ENCODE assay signal across 8 mouse cellular contexts in genomic region chr15:102624291-102624969, GRCm38 (mm10). TPM values are rescaled to one million over a fixed set of nuclear protein-coding genes. Genes with fewer than 3 reads are reported as not detected.
DNase-seq lines count a peak whose midpoint lies in the region; ATAC-seq and TF ChIP-seq lines count a peak whose summit lies in the region.

No protein-coding gene starts in this region.

- peaks cover 4% of the 10 kb centered on the region for H3K36me3 ChIP-seq in kidney, embryonic 15.5 days
- H3K36me3 ChIP-seq in ES-Bruce4 (ENCODE audit: control insufficient read depth, insufficient read depth, low read length, poor library complexity, severe bottlenecking) (no peaks in the 10 kb centered on the region), macrophage (ENCODE audit: inconsistent target) (no peaks in the 10 kb centered on the region)
- no peaks in the 10 kb centered on the region for H3K36me3 ChIP-seq in intestine, postnatal 0 days (ENCODE audit: control insufficient read depth, insufficient read depth)
- no peaks in the 10 kb centered on the region for H3K36me3 ChIP-seq in stomach, embryonic 16.5 days (ENCODE audit: control insufficient read depth, insufficient read depth, low read length)

- H3K9me3 ChIP-seq in kidney, embryonic 15.5 days (replicated peaks): no peaks in the 10 kb centered on the region
- no peaks in the 10 kb centered on the region for H3K9me3 ChIP-seq in ES-Bruce4 (replicated peaks; ENCODE audit: control insufficient read depth, insufficient read depth, low read length, poor library complexity, severe bottlenecking)
- no peaks in the 10 kb centered on the region for H3K9me3 ChIP-seq in intestine, postnatal 0 days (ENCODE audit: control insufficient read depth)
- H3K9me3 ChIP-seq in stomach, embryonic 16.5 days (replicated peaks; ENCODE audit: control insufficient read depth, low read length): no peaks in the 10 kb centered on the region

- no peak for DNase-seq in kidney, adult 8-10 months
- peak; percentile 22 to 32 for DNase-seq in cerebellum, postnatal 36 days
- peak; percentile 16 for DNase-seq in gastrocnemius, postnatal 14 days

- WGBS in kidney, embryonic 15.5 days: 2% methylated on average over 17 of the region's 17 CpGs
- WGBS in intestine, postnatal 0 days: 3% methylated on average over 17 of the region's 17 CpGs
- whole genome bisulfite sequencing in macrophage (ENCODE audit: missing documents): 1% methylated on average over 17 of the region's 17 CpGs
- 2% methylated on average over 17 of the region's 17 CpGs for WGBS in stomach, embryonic 16.5 days

- peak overlapping the region; percentile 69 for H3K9ac ChIP-seq in kidney, embryonic 15.5 days
- H3K9ac ChIP-seq in ES-Bruce4 (ENCODE audit: low read depth, poor library complexity, severe bottlenecking): peak overlapping the region; percentile 82
- peak overlapping the region; percentile 57 for H3K9ac ChIP-seq in intestine, postnatal 0 days (ENCODE audit: low read depth, low read length)
- peak overlapping the region; percentile 97 for H3K9ac ChIP-seq in stomach, embryonic 16.5 days (ENCODE audit: low read length)

- H3K79me2 ChIP-seq in macrophage (ENCODE audit: inconsistent target): peaks cover 55% of the 10 kb centered on the region

- H3K27ac ChIP-seq in kidney, embryonic 15.5 days: peak overlapping the region; percentile 100
- H3K27ac ChIP-seq in ES-Bruce4 (ENCODE audit: insufficient read depth, low read length) (no peak overlapping the region), macrophage (peak overlapping the region; percentile 86)
- peak overlapping the region; percentile 95 for H3K27ac ChIP-seq in intestine, postnatal 0 days (ENCODE audit: low read depth, low read length)
- H3K27ac ChIP-seq in stomach, embryonic 16.5 days (ENCODE audit: low read length): peak overlapping the region; percentile 100

- H3K27me3 ChIP-seq in kidney, embryonic 15.5 days: no peaks in the 10 kb centered on the region
- H3K27me3 ChIP-seq in ES-Bruce4 (ENCODE audit: control insufficient read depth, insufficient read depth, low read length, poor library complexity, severe bottlenecking): no peaks in the 10 kb centered on the region
- no peaks in the 10 kb centered on the region for H3K27me3 ChIP-seq in intestine, postnatal 0 days (replicated peaks; ENCODE audit: control insufficient read depth, insufficient read depth, low read length)
- no peaks in the 10 kb centered on the region for H3K27me3 ChIP-seq in stomach, embryonic 16.5 days (ENCODE audit: control insufficient read depth, insufficient read depth, low read length)

- intact Hi-C loops in gastrocnemius, postnatal 14 days (cut with DNase I; ENCODE audit: low total_unique reads): no loop called here

- H3K4me3 ChIP-seq in kidney, embryonic 15.5 days (replicated peaks): peak overlapping the region; percentile 68
- H3K4me3 ChIP-seq in ES-Bruce4 (ENCODE audit: low read depth, low read length) (peak overlapping the region; percentile 98), macrophage (ENCODE audit: inconsistent target) (peak overlapping the region; percentile 97)
- H3K4me3 ChIP-seq in intestine, postnatal 0 days (ENCODE audit: low read depth, low read length): peak overlapping the region; percentile 61
- H3K4me3 ChIP-seq in stomach, embryonic 16.5 days (replicated peaks; ENCODE audit: low read length): peak overlapping the region; percentile 79

- TF ChIP-seq CTCF in ES-Bruce4 (IDR thresholded peaks at IDR 0.05; ENCODE audit: low read depth, low read length): no peak
- no peak for TF ChIP-seq CTCF in intestine, postnatal 0 days (IDR thresholded peaks at IDR 0.05; ENCODE audit: low read depth)

- TF ChIP-seq POLR2A in ES-Bruce4 (IDR thresholded peaks at IDR 0.05; ENCODE audit: insufficient read depth, low read length): no peak

- peak overlapping the region; percentile 85 for H3K4me2 ChIP-seq in kidney, embryonic 15.5 days
- peak overlapping the region; percentile 76 for H3K4me2 ChIP-seq in intestine, postnatal 0 days (replicated peaks; ENCODE audit: low read depth)
- H3K4me2 ChIP-seq in stomach, embryonic 16.5 days (ENCODE audit: low read depth, low read length): peak overlapping the region; percentile 66

- H3K4me1 ChIP-seq in kidney, embryonic 15.5 days: peaks cover 27% of the 10 kb centered on the region
- H3K4me1 ChIP-seq in ES-Bruce4 (ENCODE audit: control insufficient read depth, insufficient read depth, low read length): no peaks in the 10 kb centered on the region
- H3K4me1 ChIP-seq in intestine, postnatal 0 days (replicated peaks; ENCODE audit: control insufficient read depth, insufficient read depth, low read length): no peaks in the 10 kb centered on the region
- peaks cover 12% of the 10 kb centered on the region for H3K4me1 ChIP-seq in stomach, embryonic 16.5 days (ENCODE audit: control insufficient read depth, insufficient read depth, low read length)

- TF ChIP-seq EP300 in ES-Bruce4 (IDR thresholded peaks at IDR 0.05; ENCODE audit: insufficient read depth, low read depth, low read length): no peak

- ATAC-seq in kidney, embryonic 15.5 days (replicated peaks; ENCODE audit: low FRiP score): no peak; the same call in 1 of the 2 replicates
- no peak for ATAC-seq in intestine, postnatal 0 days
- no peak for ATAC-seq in stomach, embryonic 16.5 days (ENCODE audit: insufficient read depth, low FRiP score)

RNA-seq across cellular contexts. Expression of gene Gm28047, which starts 0.4 kb away (rescaled TPM):
- not detected in 2 replicates for polyA plus RNA-seq in kidney, embryonic 15.5 days (2015; fragmentation: Nextera tagmentation; extraction: Ambion mirVana)
- polyA plus RNA-seq in ES-Bruce4 (2011; ENCODE audit: insufficient read depth, insufficient read length, low read depth, missing spikeins) (not detected in 2 replicates), macrophage (2018) (0.19 TPM in 1 of 3 replicates, not detected in the others)
- total RNA-seq in gastrocnemius, postnatal 14 days (2021): 1 to 10 TPM in 1 of 2 experiments, not detected in 1; 1.9 TPM
- not detected in 2 replicates for polyA plus RNA-seq in intestine, postnatal 0 days (2015; fragmentation: Nextera tagmentation; extraction: Ambion mirVana)
- 1 to 10 TPM in 1 of 26 experiments, not detected in 25; 1.0 TPM for total RNA-seq in macrophage (2018; cell fraction: chromatin; rRNA removed)
- total RNA-seq in macrophage (2018; cell fraction: cytosol; rRNA removed): under 1 TPM in 7 of 26 experiments, not detected in 19; 0.10 to 0.95 (median 0.22) TPM
- total RNA-seq in macrophage (2018; cell fraction: nucleus; rRNA removed): 1 to 10 TPM in 3 of 26 experiments, under 1 TPM in 1, not detected in 22; 0.67 to 6.6 (median 1.1) TPM
- polyA plus RNA-seq in stomach, embryonic 16.5 days (2015; fragmentation: Nextera tagmentation; extraction: Ambion mirVana): not detected in 2 replicates

RNA-seq across cellular contexts. Expression of gene Atf7, which starts 0.8 kb away (rescaled TPM):
- polyA plus RNA-seq in kidney, embryonic 15.5 days (2015; fragmentation: Nextera tagmentation; extraction: Ambion mirVana): 37.6 and 39.4 TPM in 2 replicates
- 40.2 and 49.3 TPM in 2 replicates for polyA plus RNA-seq in ES-Bruce4 (2011; ENCODE audit: insufficient read depth, insufficient read length, low read depth, missing spikeins)
- 10 to 100 TPM; 49.9 to 51.2 TPM for total RNA-seq in gastrocnemius, postnatal 14 days (2021)
- 15.0 and 17.1 TPM in 2 replicates for polyA plus RNA-seq in intestine, postnatal 0 days (2015; fragmentation: Nextera tagmentation; extraction: Ambion mirVana)
- 100 to 1,000 TPM in 19 of 26 experiments, 10 to 100 TPM in 7; 64.8 to 224 (median 147) TPM for total RNA-seq in macrophage (2018; cell fraction: chromatin; rRNA removed)
- total RNA-seq in macrophage (2018; cell fraction: cytosol; rRNA removed): 10 to 100 TPM; 48.9 to 92.4 (median 83.0) TPM
- 100 to 1,000 TPM in 18 of 26 experiments, 10 to 100 TPM in 8; 62.7 to 255 (median 126) TPM for total RNA-seq in macrophage (2018; cell fraction: nucleus; rRNA removed)
- 36.4 to 59.3 TPM (median 45.3 TPM) in 3 replicates for polyA plus RNA-seq in macrophage (2018)
- polyA plus RNA-seq in stomach, embryonic 16.5 days (2015; fragmentation: Nextera tagmentation; extraction: Ambion mirVana): 40.6 and 40.8 TPM in 2 replicates

RNA-seq across cellular contexts. Expression of gene Atp5g2, which starts 47.7 kb away (rescaled TPM):
- 70.2 and 95.0 TPM in 2 replicates for polyA plus RNA-seq in kidney, embryonic 15.5 days (2015; fragmentation: Nextera tagmentation; extraction: Ambion mirVana)
- polyA plus RNA-seq in ES-Bruce4 (2011; ENCODE audit: insufficient read depth, insufficient read length, low read depth, missing spikeins) (201 and 203 TPM in 2 replicates), macrophage (2018) (113 to 295 TPM (median 267 TPM) in 3 replicates)
- 10 to 100 TPM; 27.7 to 28.8 TPM for total RNA-seq in gastrocnemius, postnatal 14 days (2021)
- polyA plus RNA-seq in intestine, postnatal 0 days (2015; fragmentation: Nextera tagmentation; extraction: Ambion mirVana): 74.5 and 77.9 TPM in 2 replicates
- 10 to 100 TPM in 23 of 26 experiments, 1 to 10 TPM in 3; 3.2 to 47.9 (median 19.3) TPM for total RNA-seq in macrophage (2018; cell fraction: chromatin; rRNA removed)
- total RNA-seq in macrophage (2018; cell fraction: cytosol; rRNA removed): 100 to 1,000 TPM; 127 to 273 (median 180) TPM
- total RNA-seq in macrophage (2018; cell fraction: nucleus; rRNA removed): 10 to 100 TPM; 17.7 to 73.0 (median 39.7) TPM
- 53.3 and 54.2 TPM in 2 replicates for polyA plus RNA-seq in stomach, embryonic 16.5 days (2015; fragmentation: Nextera tagmentation; extraction: Ambion mirVana)

Comparison
In these comparisons a context has a peak if more than half of its experiments do, and no peak if none do; other contexts are left out.
1. DNase-seq: peak in cerebellum, postnatal 36 days (2 of 2) and gastrocnemius, postnatal 14 days (single experiment); none in kidney, adult 8-10 months (0 of 2).
2. Peak in every context shown above with its lines, with median percentiles within 50 percentile points of each other: H3K4me2 ChIP-seq, H3K4me3 ChIP-seq and H3K9ac ChIP-seq.